Mouse (Mus musculus) thymus, adult 2 months (tissue): ENCODE measurements around the gene Sema7a.

Experiments used
- CTCF ChIP-seq: fragments of 200-500 bp; IDR thresholded peaks from 2 replicates; pipeline ENCODE4 v1.5.1; 2012; ENCODE audit warnings: mild to moderate bottlenecking, control low read depth, low read length, moderate library complexity, borderline replicate concordance; ENCODE audit not compliant: control insufficient read depth, poor library complexity, insufficient read depth; ENCODE audit errors: extremely low read depth
- POLR2A ChIP-seq: fragments of 200-500 bp; IDR thresholded peaks from 2 replicates; pipeline ENCODE4 v1.6.1; 2012; ENCODE audit warnings: mild to moderate bottlenecking, low read length, control low read depth, moderate library complexity; ENCODE audit not compliant: control insufficient read depth, poor library complexity, insufficient read depth; ENCODE audit errors: extremely low read depth

GRCm38 (mm10) chr9:58009015-58009362 lies 69.1 kb downstream of the Sema7a start:
- TF ChIP-seq CTCF (no peak), POLR2A (no peak)
